ENCODE assay signal across 23 mouse cellular contexts in the genomic region with DNA sequence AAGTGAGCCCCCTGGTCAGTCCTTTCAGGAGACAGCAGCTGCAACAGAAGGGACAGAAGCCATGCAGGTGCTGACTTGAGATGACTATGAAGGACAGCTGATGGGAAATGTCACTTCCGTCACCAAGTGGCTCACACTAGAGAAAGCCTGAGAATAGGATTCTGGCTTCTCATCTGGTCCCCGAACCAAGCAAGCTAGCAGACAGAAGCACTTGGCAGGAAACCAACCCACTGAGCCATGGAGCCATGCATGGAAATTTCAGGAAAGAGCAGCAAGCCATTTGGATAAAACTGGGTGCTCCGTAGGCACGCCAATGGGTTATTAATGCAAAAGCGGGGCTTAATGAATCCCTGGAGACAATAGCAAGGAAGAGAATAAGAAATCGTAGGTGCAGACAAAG.
A peak's percentile ranks its signal among the peaks of the same experiment; 100 is the strongest.
DNase-seq lines count a peak whose midpoint lies in the region; ATAC-seq and TF ChIP-seq lines count a peak whose summit lies in the region.
"Had no signal": no experiment of that assay in that cellular context is flagged by ENCODE, and none has a peak within 500 bp of the region (broad histone marks: within the 10 kb centered on the region; RNA-seq: fewer than 3 reads in every experiment).

No protein-coding gene starts in this region.

- DNase-seq in heart, adult 11 months = peak; percentile 66
- no peak for DNase-seq in heart, adult 18-20 months
- DNase-seq in left cerebral cortex, postnatal 4 days = peak; percentile 33
- no peak for DNase-seq in left cerebral cortex, adult 2 months (ENCODE audit: extremely low spot score in 1 of 2, low spot score in 2 of 2)
- peak; percentile 55 to 59 for DNase-seq in layer of hippocampus, adult 2 months (ENCODE audit: low spot score in 2 of 2)
- no peak for DNase-seq in ovary, postnatal 14 days (ENCODE audit: low spot score)
- DNase-seq: adrenal gland, postnatal 36 days; B cell, adult 2 months; cerebellum, adult 8-10 months; heart, postnatal 36 days; kidney, postnatal 14 days; liver, embryonic 13.5 days; lung, embryonic 14.5 days; lung, postnatal 36 days; thymus, postnatal 4 days had no signal

- no peak overlapping the region for H3K4me3 ChIP-seq in left cerebral cortex, adult 2 months
- H3K4me3 ChIP-seq in layer of hippocampus, adult 2 months = no peak overlapping the region
- H3K4me3 ChIP-seq: embryonic facial prominence, embryonic 12.5 days; erythroblast, embryonic 14.5 days; hindbrain, embryonic 15.5 days; limb, embryonic 13.5 days; liver, embryonic 13.5 days; neural tube, embryonic 13.5 days had no signal

- intact Hi-C loops in left cerebral cortex, postnatal 4 days (cut with DNase I) = no loop called here
- intact Hi-C loops in left cerebral cortex, adult 2 months (cut with DNase I) = no loop called here

- H3K27ac ChIP-seq in left cerebral cortex, adult 2 months = no peak overlapping the region
- peak overlapping the region; percentile 60 for H3K27ac ChIP-seq in layer of hippocampus, adult 2 months
- H3K27ac ChIP-seq: embryonic facial prominence, embryonic 12.5 days; hindbrain, embryonic 15.5 days; limb, embryonic 13.5 days; liver, embryonic 13.5 days; neural tube, embryonic 13.5 days had no signal

- ATAC-seq in megakaryocyte progenitor cell, adult 5-6 weeks (replicated peaks; ENCODE audit: poor library complexity) = no peak
- ATAC-seq: forebrain, embryonic 14.5 days; intestine, embryonic 16.5 days had no signal

- TF ChIP-seq CTCF in left cerebral cortex, adult 2 months (IDR thresholded peaks at IDR 0.05) = no peak
- TF ChIP-seq CTCF in layer of hippocampus, adult 2 months (conservative IDR thresholded peaks at IDR 0.05) = no peak

Comparison
In these comparisons a context has a peak if more than half of its experiments do, and no peak if none do; other contexts are left out.
1. DNase-seq: peak in heart, adult 11 months (single experiment), left cerebral cortex, postnatal 4 days (single experiment) and layer of hippocampus, adult 2 months (2 of 2); none in heart, adult 18-20 months (0 of 2), left cerebral cortex, adult 2 months (0 of 2) and ovary, postnatal 14 days (single experiment).